In the genomic region with DNA sequence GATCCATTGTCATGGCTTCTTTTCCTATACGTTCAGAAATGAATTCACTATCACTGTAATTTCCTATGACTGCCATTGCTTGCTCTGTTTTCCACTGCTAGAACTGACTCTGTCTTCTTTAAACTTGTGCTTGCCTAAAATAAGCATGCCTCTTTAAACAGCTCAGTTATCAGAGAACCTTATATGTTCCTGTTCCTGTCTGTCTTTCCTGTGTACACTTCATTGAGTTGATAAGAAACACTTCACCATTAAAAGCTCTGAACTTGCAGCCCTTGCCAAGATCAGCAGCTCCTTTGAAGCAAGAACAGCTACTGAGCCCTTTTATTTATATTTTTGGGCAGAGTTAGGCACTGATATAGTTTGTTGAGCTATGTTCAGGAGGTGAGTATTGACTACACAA, we compare ENCODE assay signal across 1 mouse cellular context.
TF ChIP-seq lines count a peak whose summit lies in the region.

No protein-coding gene starts in this region.

TF ChIP-seq in MEL, 35 proteins besides CTCF, POLR2A, EP300 and RAD21:
- TF ChIP-seq RCOR1 (IDR thresholded peaks at IDR 0.05; ENCODE audit: low read depth, low read length) (peak; percentile 34; the same call in 1 of the 2 replicates), NRF1 (IDR thresholded peaks at IDR 0.05; ENCODE audit: insufficient read depth, low read depth, low read length, poor library complexity, severe bottlenecking) (no peak), USF2 (IDR thresholded peaks at IDR 0.05; ENCODE audit: borderline replicate concordance in 1 of 2, insufficient read depth in 1 of 2, low read depth in 1 of 2, low read length in 2 of 2) (no peak), SIN3A (IDR thresholded peaks at IDR 0.05; ENCODE audit: low read length) (peak; percentile 53; the same call in 1 of the 2 replicates), TCF12 (IDR thresholded peaks at IDR 0.05; ENCODE audit: low read depth, low read length) (peak; percentile 63), ETS1 (IDR thresholded peaks at IDR 0.05; ENCODE audit: low read depth, low read length) (peak; percentile 61; the same call in 1 of the 2 replicates), GABPA (IDR thresholded peaks at IDR 0.05; ENCODE audit: low read depth, low read length) (no peak), GATA1 (IDR thresholded peaks at IDR 0.05; ENCODE audit: low read depth, low read length) (peak; percentile 76), POLR2AphosphoS2 (IDR thresholded peaks at IDR 0.05; ENCODE audit: low read length) (no peak), POLR2AphosphoS5 (IDR thresholded peaks at IDR 0.05; ENCODE audit: borderline replicate concordance, low read depth, low read length) (no peak), ELF1 (IDR thresholded peaks at IDR 0.05; ENCODE audit: low read depth, low read length) (0 out of 2 replicates have a peak, but pooled peaks have one; percentile 10), HCFC1 (IDR thresholded peaks at IDR 0.05; ENCODE audit: low read depth, low read length) (no peak), CHD1 (IDR thresholded peaks at IDR 0.05; ENCODE audit: low read depth, low read length) (no peak), MAX (IDR thresholded peaks at IDR 0.05; ENCODE audit: low read length) (0 out of 2 replicates have a peak, but pooled peaks have one; percentile 12), USF1 (IDR thresholded peaks at IDR 0.05; ENCODE audit: low read depth, low read length) (no peak), ZKSCAN1 (IDR thresholded peaks at IDR 0.05; ENCODE audit: low read depth, low read length) (no peak), ZMIZ1 (IDR thresholded peaks at IDR 0.05; ENCODE audit: low read depth, low read length) (no peak)
TF ChIP-seq in MEL: peak in this region for 7.
